Mouse (Mus musculus): Measurements from ENCODE around the gene Ccdc66. TPM values are rescaled to one million over a fixed set of nuclear protein-coding genes. Genes with fewer than 3 reads are reported as not detected.

The Ccdc66 gene
- total and polyA plus RNA-seq, 3 experiments, result 6.3 to 18.4 TPM; not detected in 1

- Histone ChIP-seq H3K36me3 (ENCODE audit: control insufficient read depth in 1 of 2, insufficient read depth in 2 of 2, low read length in 2 of 2) (peaks cover 3 to 15% of the 10 kb centered on the region in 2 experiments; a peak in 3 of 4 replicates), H3K9ac (ENCODE audit: control insufficient read depth, low read depth, low read length, poor library complexity, severe bottlenecking) (no peak overlapping the region), H3K27me3 (ENCODE audit: control insufficient read depth in 1 of 2, insufficient read depth in 2 of 2, low read length in 2 of 2) (no peaks in the 10 kb centered on the region), H3K9me3 (replicated peaks; ENCODE audit: insufficient read depth, low read length) (no peaks in the 10 kb centered on the region), H3K27ac (ENCODE audit: control insufficient read depth, low read depth, low read length) (no peak overlapping the region), H3K4me3 (ENCODE audit: control insufficient read depth in 1 of 2, insufficient read depth in 1 of 2, low read depth in 2 of 2, low read length in 2 of 2) (no peak overlapping the region), H3K4me1 (ENCODE audit: control insufficient read depth in 1 of 2, insufficient read depth in 2 of 2, low read length in 2 of 2) (no peaks in the 10 kb centered on the region), H3K79me2 (ENCODE audit: control insufficient read depth, insufficient read depth, low read length, poor library complexity) (no peaks in the 10 kb centered on the region)
- DNase-seq (ENCODE audit: low read depth, low spot score), result no peak
- no peak for TF ChIP-seq GATA1 (IDR thresholded peaks at IDR 0.05; ENCODE audit: low read depth, low read length)
- no peak for TF ChIP-seq HCFC1 (IDR thresholded peaks at IDR 0.05; ENCODE audit: low read depth, low read length)
- TF ChIP-seq E2F4 (IDR thresholded peaks at IDR 0.05; ENCODE audit: borderline replicate concordance, low read depth, low read length), result no peak
- TF ChIP-seq RAD21 (IDR thresholded peaks at IDR 0.05; ENCODE audit: low read depth, low read length), result no peak
- TF ChIP-seq TCF12 (IDR thresholded peaks at IDR 0.05; ENCODE audit: low read depth, low read length), result no peak
- no peak for TF ChIP-seq ELF1 (IDR thresholded peaks at IDR 0.05; ENCODE audit: low read depth, low read length)
- TF ChIP-seq RCOR1 (IDR thresholded peaks at IDR 0.05; ENCODE audit: low read depth, low read length), result no peak
- TF ChIP-seq SIN3A (IDR thresholded peaks at IDR 0.05; ENCODE audit: low read length), result no peak
- TF ChIP-seq NRF1 (IDR thresholded peaks at IDR 0.05; ENCODE audit: insufficient read depth, low read depth, low read length, poor library complexity, severe bottlenecking), result no peak
- TF ChIP-seq USF1 (IDR thresholded peaks at IDR 0.05; ENCODE audit: low read depth, low read length), result no peak
- no peak for TF ChIP-seq NELFE (IDR thresholded peaks at IDR 0.05; ENCODE audit: low read depth, low read length)
- no peak for TF ChIP-seq EP300 (IDR thresholded peaks at IDR 0.05; ENCODE audit: low read depth in 1 of 2, low read length in 2 of 2)
- no peak for TF ChIP-seq MAFK (IDR thresholded peaks at IDR 0.05; ENCODE audit: borderline replicate concordance, low read depth, low read length)
- TF ChIP-seq CHD1 (IDR thresholded peaks at IDR 0.05; ENCODE audit: low read depth, low read length), result no peak
Measured at GRCm38 (mm10) chr14:27446963-27447362, 61.3 kb downstream of the Ccdc66 start.

GRCm38 (mm10) chr14:27444851-27445281, 63.4 kb downstream of the Ccdc66 start:
- TF ChIP-seq NRF1 (IDR thresholded peaks at IDR 0.05; ENCODE audit: insufficient read depth, low read depth, low read length, poor library complexity, severe bottlenecking), result no peak
- Histone ChIP-seq H3K4me1 (ENCODE audit: control insufficient read depth in 1 of 2, insufficient read depth in 2 of 2, low read length in 2 of 2) (no peaks in the 10 kb centered on the region), H3K9me3 (replicated peaks; ENCODE audit: insufficient read depth, low read length) (no peaks in the 10 kb centered on the region), H3K27me3 (ENCODE audit: control insufficient read depth in 1 of 2, insufficient read depth in 2 of 2, low read length in 2 of 2) (no peaks in the 10 kb centered on the region), H3K36me3 (ENCODE audit: control insufficient read depth in 1 of 2, insufficient read depth in 2 of 2, low read length in 2 of 2) (peaks cover 5 to 20% of the 10 kb centered on the region in 2 experiments; a peak in 3 of 4 replicates), H3K4me3 (ENCODE audit: control insufficient read depth in 1 of 2, insufficient read depth in 1 of 2, low read depth in 2 of 2, low read length in 2 of 2) (no peak overlapping the region), H3K9ac (ENCODE audit: control insufficient read depth, low read depth, low read length, poor library complexity, severe bottlenecking) (no peak overlapping the region), H3K27ac (ENCODE audit: control insufficient read depth, low read depth, low read length) (no peak overlapping the region), H3K79me2 (ENCODE audit: control insufficient read depth, insufficient read depth, low read length, poor library complexity) (no peaks in the 10 kb centered on the region)
- no peak for DNase-seq (ENCODE audit: low read depth, low spot score)

GRCm38 (mm10) chr14:27440921-27441320, 67.3 kb downstream of the Ccdc66 start:
- TF ChIP-seq BHLHE40 (IDR thresholded peaks at IDR 0.05; ENCODE audit: borderline replicate concordance, low read depth, low read length) (no peak), CTCF (IDR thresholded peaks at IDR 0.05 in 2 of 3, conservative IDR thresholded peaks at IDR 0.05 in 1 of 3; ENCODE audit: control insufficient read depth in 1 of 3, insufficient read depth in 1 of 3, low read depth in 2 of 3, low read length in 3 of 3, poor library complexity in 1 of 3, severe bottlenecking in 1 of 3) (peak; percentile 10 to 56 (median 51); a peak in 4 of 6 replicates), RAD21 (IDR thresholded peaks at IDR 0.05; ENCODE audit: low read depth, low read length) (peak; percentile 17; the same call in 1 of the 2 replicates), SMC3 (IDR thresholded peaks at IDR 0.05; ENCODE audit: low read depth, low read length) (peak; percentile 48), SIN3A (IDR thresholded peaks at IDR 0.05; ENCODE audit: low read length) (no peak)
- no peaks in the 10 kb centered on the region for H3K27me3 ChIP-seq (ENCODE audit: control insufficient read depth in 1 of 2, insufficient read depth in 2 of 2, low read length in 2 of 2)
- peaks cover 5 to 16% of the 10 kb centered on the region in 2 experiments; a peak in 3 of 4 replicates for H3K36me3 ChIP-seq (ENCODE audit: control insufficient read depth in 1 of 2, insufficient read depth in 2 of 2, low read length in 2 of 2)
- H3K4me3 ChIP-seq (ENCODE audit: control insufficient read depth in 1 of 2, insufficient read depth in 1 of 2, low read depth in 2 of 2, low read length in 2 of 2), result no peak overlapping the region
- H3K9ac ChIP-seq (ENCODE audit: control insufficient read depth, low read depth, low read length, poor library complexity, severe bottlenecking), result no peak overlapping the region
- H3K4me1 ChIP-seq (ENCODE audit: control insufficient read depth in 1 of 2, insufficient read depth in 2 of 2, low read length in 2 of 2), result no peaks in the 10 kb centered on the region
- H3K9me3 ChIP-seq (replicated peaks; ENCODE audit: insufficient read depth, low read length), result no peaks in the 10 kb centered on the region
- peak; percentile 56 for DNase-seq (ENCODE audit: low read depth, low spot score)
- H3K27ac ChIP-seq (ENCODE audit: control insufficient read depth, low read depth, low read length), result no peak overlapping the region
- peaks cover 2% of the 10 kb centered on the region; the same call in 1 of the 2 replicates for H3K79me2 ChIP-seq (ENCODE audit: control insufficient read depth, insufficient read depth, low read length, poor library complexity)

Data from MEL (cell line).